Mouse (Mus musculus) adipocyte (in vitro differentiated cells): Measurements from ENCODE around the gene Cmip.

Source experiments
- DNase-seq: peaks from one replicate; pipeline ENCODE4 v3.0.0-alpha.2; 2016; ENCODE audit warnings: low spot score

The Cmip gene

GRCm38 (mm10) chr8:117348718-117349394 is 92.0 kb downstream of the Cmip start:
- no peak for DNase-seq

GRCm38 (mm10) chr8:117349541-117349940 is 92.7 kb downstream of the Cmip start:
- DNase-seq = no peak

- DNase-seq = no peak
These were observed 95.2 kb downstream of the Cmip start for GRCm38 (mm10) chr8:117352098-117352497.

- no peak for DNase-seq
These were observed 98.4 kb downstream of the Cmip start for GRCm38 (mm10) chr8:117355111-117355831.

GRCm38 (mm10) chr8:117356109-117356672 is 99.3 kb downstream of the Cmip start:
- DNase-seq = no peak

- DNase-seq = peak; percentile 84
These were observed 100.9 kb downstream of the Cmip start for GRCm38 (mm10) chr8:117357491-117358467.

GRCm38 (mm10) chr8:117360172-117360930 is 103.5 kb downstream of the Cmip start:
- no peak for DNase-seq

GRCm38 (mm10) chr8:117361595-117362437 is 105.0 kb downstream of the Cmip start:
- no peak for DNase-seq

GRCm38 (mm10) chr8:117362438-117362726 is 105.5 kb downstream of the Cmip start:
- no peak for DNase-seq

- DNase-seq = no peak
These were observed 106.4 kb downstream of the Cmip start for GRCm38 (mm10) chr8:117363291-117363690.

GRCm38 (mm10) chr8:117364374-117365160 is 107.7 kb downstream of the Cmip start:
- DNase-seq = peak; percentile 46

GRCm38 (mm10) chr8:117366475-117366874 is 109.6 kb downstream of the Cmip start:
- peak; percentile 60 for DNase-seq

- DNase-seq = no peak
These were observed 110.6 kb downstream of the Cmip start for GRCm38 (mm10) chr8:117367441-117367840.

GRCm38 (mm10) chr8:117368781-117369180 is 111.9 kb downstream of the Cmip start:
- peak; percentile 91 for DNase-seq

GRCm38 (mm10) chr8:117370009-117370408 is 113.1 kb downstream of the Cmip start:
- DNase-seq = no peak

GRCm38 (mm10) chr8:117371189-117371588 is 114.3 kb downstream of the Cmip start:
- no peak for DNase-seq

GRCm38 (mm10) chr8:117372070-117372469 is 115.2 kb downstream of the Cmip start:
- no peak for DNase-seq

GRCm38 (mm10) chr8:117373001-117373428 is 116.2 kb downstream of the Cmip start:
- DNase-seq = peak; percentile 85

- DNase-seq = no peak
These were observed 117.2 kb downstream of the Cmip start for GRCm38 (mm10) chr8:117374087-117374486.

GRCm38 (mm10) chr8:117376997-117377396 is 120.1 kb downstream of the Cmip start:
- no peak for DNase-seq
